8 mouse cellular contexts compared by ENCODE assay signal in genomic region chr2:27835758-27836460, GRCm38 (mm10). TPM values are rescaled to one million over a fixed set of nuclear protein-coding genes. Genes with fewer than 3 reads are reported as not detected.
A peak's percentile ranks its signal among the peaks of the same experiment; 100 is the strongest.
DNase-seq lines count a peak whose midpoint lies in the region; ATAC-seq and TF ChIP-seq lines count a peak whose summit lies in the region.

No protein-coding gene starts in this region.

- H3K27me3 ChIP-seq in lung, embryonic 16.5 days (ENCODE audit: control insufficient read depth, insufficient read depth, low read depth, low read length) = no peaks in the 10 kb centered on the region
- H3K27me3 ChIP-seq in forebrain, embryonic 16.5 days (replicated peaks; ENCODE audit: control insufficient read depth, insufficient read depth, low read length) = no peaks in the 10 kb centered on the region
- H3K27me3 ChIP-seq in midbrain, postnatal 0 days (ENCODE audit: insufficient read depth, low read length) = no peaks in the 10 kb centered on the region; the same call in 1 of the 2 replicates

- TF ChIP-seq CTCF in midbrain, postnatal 0 days (IDR thresholded peaks at IDR 0.05) = no peak

- peak; percentile 88 for ATAC-seq in lung, embryonic 16.5 days (ENCODE audit: low read depth)
- peak; percentile 83 for ATAC-seq in forebrain, embryonic 16.5 days
- ATAC-seq in midbrain, postnatal 0 days (ENCODE audit: low FRiP score) = peak; percentile 69

- no peak overlapping the region for H3K4me2 ChIP-seq in lung, embryonic 16.5 days (ENCODE audit: low read depth, low read length)
- no peak overlapping the region for H3K4me2 ChIP-seq in forebrain, embryonic 16.5 days (ENCODE audit: low read length)
- H3K4me2 ChIP-seq in midbrain, postnatal 0 days (ENCODE audit: low read depth, low read length, poor library complexity, severe bottlenecking) = no peak overlapping the region

- DNase-seq in lung, postnatal 36 days = no peak
- peak; percentile 24 for DNase-seq in layer of hippocampus, adult 9-10 months (ENCODE audit: low spot score)
- DNase-seq in midbrain, postnatal 0 days (ENCODE audit: low spot score) = peak; percentile 79
- no peak for DNase-seq in testis, postnatal 14 days (ENCODE audit: low spot score)
- no peak for DNase-seq in cerebellum, adult 8-10 months
- DNase-seq in MN1 (ENCODE audit: low spot score) = no peak

- H3K4me1 ChIP-seq in lung, embryonic 16.5 days (replicated peaks; ENCODE audit: control insufficient read depth, insufficient read depth, low read length) = peaks cover 21% of the 10 kb centered on the region
- H3K4me1 ChIP-seq in forebrain, embryonic 16.5 days (replicated peaks; ENCODE audit: control insufficient read depth, insufficient read depth, low read length) = peaks cover 21% of the 10 kb centered on the region
- H3K4me1 ChIP-seq in midbrain, postnatal 0 days (ENCODE audit: insufficient read depth, low read length) = 0 out of 2 replicates have a peak, but pooled peaks cover 2% of the 10 kb centered on the region

- H3K4me3 ChIP-seq in lung, embryonic 16.5 days (ENCODE audit: low read length) = no peak overlapping the region
- no peak overlapping the region for H3K4me3 ChIP-seq in forebrain, embryonic 16.5 days (replicated peaks; ENCODE audit: low read length)
- H3K4me3 ChIP-seq in midbrain, postnatal 0 days (ENCODE audit: low read depth, low read length) = no peak overlapping the region

- peak overlapping the region; percentile 91 for H3K27ac ChIP-seq in lung, embryonic 16.5 days (ENCODE audit: low read length)
- H3K27ac ChIP-seq in forebrain, embryonic 16.5 days (ENCODE audit: low read length) = no peak overlapping the region
- peak overlapping the region; percentile 44 for H3K27ac ChIP-seq in midbrain, postnatal 0 days (ENCODE audit: low read depth, low read length)

- 14% methylated on average over 10 of the region's 10 CpGs for WGBS in lung, embryonic 16.5 days
- 17% methylated on average over 10 of the region's 10 CpGs for WGBS in forebrain, embryonic 16.5 days
- 10% methylated on average over 10 of the region's 10 CpGs for WGBS in midbrain, postnatal 0 days

- no peaks in the 10 kb centered on the region for H3K9me3 ChIP-seq in lung, embryonic 16.5 days (ENCODE audit: control insufficient read depth, low read length)
- no peaks in the 10 kb centered on the region for H3K9me3 ChIP-seq in forebrain, embryonic 16.5 days (ENCODE audit: control insufficient read depth, low read length)
- H3K9me3 ChIP-seq in midbrain, postnatal 0 days (ENCODE audit: low read length) = no peaks in the 10 kb centered on the region

- H3K36me3 ChIP-seq in lung, embryonic 16.5 days (ENCODE audit: control insufficient read depth, insufficient read depth, low read length) = no peaks in the 10 kb centered on the region
- H3K36me3 ChIP-seq in forebrain, embryonic 16.5 days (ENCODE audit: control insufficient read depth, insufficient read depth) = no peaks in the 10 kb centered on the region
- H3K36me3 ChIP-seq in midbrain, postnatal 0 days (ENCODE audit: insufficient read depth, low read length) = no peaks in the 10 kb centered on the region

- peak overlapping the region; percentile 40; the same call in 1 of the 2 replicates for H3K9ac ChIP-seq in lung, embryonic 16.5 days (ENCODE audit: low read length)
- H3K9ac ChIP-seq in forebrain, embryonic 16.5 days (replicated peaks; ENCODE audit: low read depth, low read length) = no peak overlapping the region
- no peak overlapping the region for H3K9ac ChIP-seq in midbrain, postnatal 0 days (replicated peaks; ENCODE audit: low read length, poor library complexity, severe bottlenecking)

RNA-seq across cellular contexts. Expression of gene Col5a1, which starts 50.3 kb away (rescaled TPM):
- polyA plus RNA-seq in lung, embryonic 16.5 days (2015; fragmentation: Nextera tagmentation; extraction: Ambion mirVana) = 66.2 and 69.5 TPM in 2 replicates
- 4.8 and 8.7 TPM in 2 replicates for polyA plus RNA-seq in forebrain, embryonic 16.5 days (2015; fragmentation: Nextera tagmentation; extraction: Ambion mirVana)
- 16.9 and 23.4 TPM in 2 replicates for total RNA-seq in midbrain, postnatal 0 days (2014; rRNA removed)
- polyA plus RNA-seq in midbrain, postnatal 0 days (2015; fragmentation: Nextera tagmentation; extraction: Ambion mirVana) = 5.4 and 5.6 TPM in 2 replicates

Comparison
In these comparisons a context has a peak if more than half of its experiments do, and no peak if none do; other contexts are left out.
1. DNase-seq: peak in layer of hippocampus, adult 9-10 months (single experiment) and midbrain, postnatal 0 days (single experiment); none in lung, postnatal 36 days (single experiment), testis, postnatal 14 days (single experiment), cerebellum, adult 8-10 months (single experiment) and MN1 (single experiment).
2. Peak in every context shown above with its lines, with median percentiles within 50 percentile points of each other: ATAC-seq.